Mouse (Mus musculus) mesoderm, embryonic 11.5 days (tissue): Measurements from ENCODE around the gene Hdac9.

ENCODE experiments used
- DNase-seq: peaks from one replicate; pipeline ENCODE4 v3.0.0-alpha.2; 2012; ENCODE audit warnings: low read depth, low spot score

Gene Hdac9

DNA sequence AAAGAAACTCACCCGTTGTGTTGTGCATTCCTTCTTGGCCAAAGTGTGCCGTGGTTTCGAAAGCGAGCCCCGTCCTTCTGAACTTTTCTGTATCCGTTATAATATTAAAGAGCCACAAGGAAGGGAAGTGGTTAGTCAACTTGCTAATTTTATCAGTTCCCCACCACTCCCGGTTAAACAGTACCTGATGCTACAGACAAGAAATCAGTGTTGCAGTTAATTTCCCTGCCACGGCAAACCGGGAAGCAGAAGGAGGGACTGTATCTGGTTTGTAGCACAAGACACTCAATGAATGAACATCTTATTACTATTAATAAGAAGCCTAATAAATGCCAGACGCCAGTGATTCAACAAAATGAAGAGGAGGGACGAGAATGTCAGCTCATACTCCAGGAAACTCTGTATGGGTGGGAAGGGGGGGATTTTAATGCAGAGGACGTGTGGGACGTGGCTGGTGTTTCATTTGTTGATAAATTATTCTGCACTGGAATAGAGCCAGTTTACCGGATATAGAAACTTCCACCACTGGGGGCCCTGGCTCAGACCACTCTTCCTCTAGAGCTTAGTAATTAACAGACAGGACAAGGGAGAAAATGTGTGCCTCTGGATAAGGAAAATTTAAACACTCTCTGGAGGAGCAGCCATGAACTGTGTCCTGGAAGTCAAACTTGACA, 202.5 kb downstream of the Hdac9 start:
- no peak for DNase-seq

DNA sequence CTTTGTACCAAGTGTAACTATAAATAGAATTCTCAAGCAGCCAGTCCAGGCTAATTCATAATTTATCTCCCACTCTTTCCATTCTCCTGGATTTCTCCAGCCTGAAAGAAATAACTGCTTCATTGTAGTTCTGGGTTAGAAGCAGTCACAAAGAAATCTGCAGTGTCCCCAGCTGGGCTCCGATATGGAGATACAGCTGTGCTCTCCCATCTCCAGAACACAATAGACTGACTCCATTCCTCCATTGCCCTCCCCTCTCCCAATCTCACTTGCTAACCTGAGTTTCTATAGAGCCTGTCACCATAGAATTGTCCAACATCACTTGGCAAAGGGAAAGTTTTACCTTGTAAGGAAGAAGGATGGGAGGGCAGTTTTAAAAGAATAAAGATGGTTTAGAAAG, 218.9 kb downstream of the Hdac9 start:
- DNase-seq: no peak

DNA sequence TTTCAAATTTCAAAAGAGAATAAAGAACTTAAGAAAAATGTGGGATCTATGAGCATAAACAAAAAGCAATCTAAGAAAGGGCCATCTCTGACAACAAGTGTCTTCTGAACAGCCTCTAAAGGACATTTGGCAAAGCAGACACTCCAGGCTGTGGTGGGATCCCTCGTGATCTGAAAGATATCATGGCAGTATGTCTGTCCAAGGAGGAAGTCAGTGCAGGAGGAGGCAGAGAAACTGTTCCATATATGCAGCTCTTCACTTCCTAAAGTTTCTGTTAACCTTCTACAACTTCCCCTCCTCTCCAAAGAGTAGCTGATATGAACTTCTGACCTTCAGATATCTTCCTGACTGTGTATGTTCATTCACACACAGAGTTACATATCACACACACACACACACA, 220.2 kb downstream of the Hdac9 start:
- no peak for DNase-seq

DNA sequence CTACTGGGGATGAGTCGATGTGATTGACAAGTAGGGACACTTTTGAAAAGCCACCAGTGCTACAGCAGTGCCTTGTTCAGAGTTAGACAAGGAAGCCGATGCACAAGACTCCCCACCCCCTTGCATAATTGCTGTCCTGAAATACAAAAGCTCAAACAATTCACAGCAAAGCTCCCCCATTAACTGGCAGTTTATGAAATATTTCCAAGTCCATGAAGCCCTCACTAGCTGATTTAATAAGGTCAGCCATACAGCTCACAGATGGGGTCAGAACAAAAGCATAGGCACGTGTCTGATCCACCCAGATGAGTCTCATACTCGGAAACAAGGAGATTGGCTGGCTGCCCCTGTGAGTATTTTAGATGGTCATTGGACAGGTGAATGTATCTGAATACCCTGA, 228.0 kb downstream of the Hdac9 start:
- no peak for DNase-seq

DNA sequence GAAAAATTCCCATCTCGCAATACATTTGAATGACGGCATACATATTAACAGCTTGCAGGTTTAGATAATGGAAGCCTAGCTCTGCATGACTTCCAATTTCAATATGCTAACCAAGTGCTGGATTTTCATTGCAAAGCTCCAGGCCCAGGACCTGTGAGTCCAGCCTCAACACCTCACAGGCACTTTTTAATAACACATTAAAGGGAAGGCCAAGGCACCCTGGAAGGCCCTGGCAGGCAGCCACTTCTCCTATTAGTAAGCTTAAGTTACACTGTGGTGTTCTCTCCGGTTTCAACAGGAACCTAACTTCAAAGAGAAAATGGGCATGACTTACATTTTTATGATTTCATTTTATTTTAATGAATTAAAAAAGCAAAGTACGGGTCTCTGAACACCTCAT, 233.5 kb downstream of the Hdac9 start:
- DNase-seq: no peak

DNA sequence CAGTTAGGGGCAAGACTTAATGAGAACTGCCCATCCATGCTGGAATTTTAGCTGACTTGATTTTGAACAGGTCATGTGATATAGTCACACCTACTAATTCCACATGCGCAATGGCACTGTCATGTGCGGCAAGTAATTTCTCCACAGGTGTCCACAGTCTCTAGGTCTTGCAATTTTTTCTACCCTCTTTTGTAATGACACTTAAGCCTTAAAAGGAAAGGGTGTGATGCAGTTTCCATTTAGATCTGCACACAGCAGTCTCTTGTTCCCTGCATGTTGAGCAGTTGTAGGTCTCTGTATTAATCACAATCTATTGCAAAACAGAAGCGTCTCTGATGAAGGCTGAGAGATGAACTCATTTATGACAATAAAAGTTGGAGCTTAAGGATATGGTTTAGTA, 234.2 kb downstream of the Hdac9 start:
- DNase-seq: no peak

DNA sequence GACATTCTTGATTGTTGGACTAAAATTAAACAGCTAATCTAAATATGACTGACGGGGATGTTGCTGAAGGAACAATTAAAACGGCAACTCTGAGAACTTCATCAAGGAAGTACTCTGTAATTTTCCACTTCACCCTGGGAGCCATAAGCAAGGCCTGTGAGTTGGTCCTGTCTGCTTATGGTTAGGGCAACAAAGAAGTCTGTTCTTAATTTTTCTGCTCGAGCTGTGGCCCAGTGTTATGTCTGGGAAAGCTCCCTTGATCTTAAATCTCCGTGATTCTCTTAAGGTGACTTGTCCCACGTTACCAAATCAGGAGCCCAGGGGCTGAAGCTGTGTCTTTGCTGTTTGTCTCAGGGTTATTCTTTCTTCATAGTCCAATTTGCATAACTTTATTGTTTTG, 236.3 kb downstream of the Hdac9 start:
- no peak for DNase-seq

DNA sequence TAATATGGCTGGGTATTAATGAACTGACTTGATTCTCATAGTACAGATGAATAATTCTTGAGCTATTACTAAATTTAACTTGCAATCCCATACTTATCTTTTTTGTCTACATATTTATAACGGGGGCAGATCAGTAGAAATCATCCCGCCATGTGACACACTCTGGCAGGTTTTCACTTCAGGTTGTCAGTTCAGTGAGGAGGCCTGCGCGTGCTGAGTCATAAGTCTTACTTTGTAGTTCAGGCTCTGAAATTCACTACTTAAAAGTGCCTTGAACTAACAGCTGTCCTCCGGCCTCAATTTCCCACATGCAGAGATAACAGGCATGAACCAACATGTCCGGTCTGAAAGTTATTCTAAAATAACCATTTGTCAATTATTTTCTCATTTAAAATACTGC, 239.8 kb downstream of the Hdac9 start:
- DNase-seq: no peak

DNA sequence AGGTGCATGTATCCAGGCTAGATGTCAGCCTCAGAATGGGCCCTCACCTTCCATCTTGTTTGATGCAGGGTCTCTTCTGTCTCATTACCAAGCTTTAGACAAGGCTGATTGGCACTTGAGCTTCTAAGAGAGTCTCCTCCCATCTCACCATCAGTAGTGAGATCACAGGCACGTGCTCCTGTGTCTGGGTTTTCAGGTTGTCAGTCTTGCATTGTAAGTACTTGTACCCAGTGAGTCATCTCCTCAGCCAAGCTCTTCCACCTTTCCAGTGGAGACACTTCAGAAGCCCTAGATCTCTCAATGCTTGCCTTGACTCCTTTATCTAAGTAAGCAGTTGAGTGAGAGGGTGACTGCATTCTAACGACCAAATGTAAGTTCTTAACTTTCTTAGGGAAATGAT, 242.7 kb downstream of the Hdac9 start:
- no peak for DNase-seq

DNA sequence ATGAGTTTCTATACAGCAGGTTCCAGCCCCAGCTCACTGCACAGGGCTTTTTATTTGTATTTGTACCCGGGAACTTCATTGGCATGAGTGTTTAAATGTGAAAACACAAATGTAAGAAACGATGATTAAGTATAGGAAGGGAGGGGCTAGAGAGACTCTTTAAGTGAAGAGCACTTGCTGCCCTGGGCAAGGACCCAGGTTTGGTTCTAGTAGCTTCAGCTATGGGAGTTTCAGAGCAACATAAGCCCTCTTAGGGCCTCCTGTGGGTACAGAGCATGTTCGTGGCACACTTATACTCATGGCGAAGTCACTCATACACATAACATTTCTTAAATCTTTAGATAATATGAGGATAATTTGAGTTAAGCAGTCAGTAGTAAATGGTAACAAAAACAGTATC, 243.4 kb downstream of the Hdac9 start:
- no peak for DNase-seq

DNA sequence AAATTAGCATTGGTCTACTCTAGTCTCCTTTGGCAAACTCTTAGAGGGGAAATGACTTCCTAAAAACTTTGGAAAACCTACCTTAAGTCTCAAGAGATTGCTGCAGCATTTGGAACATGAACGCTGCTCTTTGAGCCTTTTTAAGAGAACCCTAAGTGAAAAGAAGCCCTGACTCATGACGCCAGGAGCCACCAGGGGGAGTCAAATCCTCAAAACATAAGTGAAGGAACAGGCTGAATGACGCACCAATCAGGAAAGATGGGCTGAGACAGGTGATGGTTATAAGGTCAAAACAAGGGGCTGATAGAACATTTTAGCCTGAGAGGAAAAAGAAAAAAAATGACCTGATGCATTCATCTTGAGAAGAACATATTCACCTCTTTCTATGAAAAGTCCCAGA, 252.1 kb downstream of the Hdac9 start:
- peak; percentile 80 for DNase-seq

DNA sequence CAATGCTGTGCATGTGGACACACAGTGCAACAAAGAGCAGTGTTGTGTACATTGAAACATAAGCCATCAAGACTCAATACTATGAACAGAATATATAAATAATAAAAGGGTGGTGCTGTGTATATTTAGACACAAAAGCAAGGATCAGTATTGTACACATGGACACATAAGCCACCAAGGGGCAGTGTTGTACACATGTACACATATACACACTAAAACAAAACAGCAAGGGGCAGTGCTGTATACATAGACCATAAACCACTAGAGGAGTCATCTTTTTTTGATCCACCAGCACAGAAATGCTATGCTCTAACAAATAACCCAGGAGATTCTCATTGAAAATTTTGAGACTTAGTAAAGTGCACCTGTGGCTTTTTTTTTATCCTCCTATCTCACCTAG, 255.5 kb downstream of the Hdac9 start:
- DNase-seq: no peak

DNA sequence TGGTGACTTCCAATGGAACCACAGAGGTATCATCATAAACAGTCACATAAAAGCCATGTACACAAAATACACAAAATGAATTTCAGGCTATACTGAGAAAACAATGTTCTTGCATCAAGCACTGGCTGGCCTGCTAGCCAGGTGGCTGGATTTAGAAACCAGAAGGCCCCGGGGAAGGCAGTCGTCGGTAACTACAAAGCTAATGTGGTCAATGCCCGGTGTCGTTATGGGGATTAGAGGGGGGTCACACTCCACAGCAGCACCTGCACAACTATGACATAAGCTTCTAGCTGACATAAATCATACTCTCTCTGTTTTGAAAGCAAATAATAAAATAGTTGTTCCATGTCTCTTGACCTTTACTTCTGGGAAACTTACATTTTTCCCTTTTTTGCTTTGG, 256.9 kb downstream of the Hdac9 start:
- peak; percentile 46 for DNase-seq

DNA sequence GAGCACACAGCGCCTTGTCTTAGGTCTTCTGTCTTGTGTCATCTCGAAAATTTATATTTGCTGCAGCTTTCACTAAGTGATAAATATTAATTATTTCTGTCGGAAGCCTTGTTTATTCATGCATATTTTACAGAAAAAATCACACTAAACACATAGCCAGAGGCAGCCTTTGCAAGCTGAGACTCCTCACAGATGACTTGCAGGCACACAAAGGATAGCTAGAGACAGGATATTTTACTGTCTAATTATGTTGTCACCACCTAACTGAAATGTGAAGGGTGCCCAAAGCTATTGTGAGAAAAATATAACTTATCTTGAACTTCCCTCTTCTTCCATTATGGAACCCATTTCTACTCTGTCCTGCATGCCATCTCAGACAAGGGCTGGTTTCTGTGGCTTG, 258.3 kb downstream of the Hdac9 start:
- no peak for DNase-seq

DNA sequence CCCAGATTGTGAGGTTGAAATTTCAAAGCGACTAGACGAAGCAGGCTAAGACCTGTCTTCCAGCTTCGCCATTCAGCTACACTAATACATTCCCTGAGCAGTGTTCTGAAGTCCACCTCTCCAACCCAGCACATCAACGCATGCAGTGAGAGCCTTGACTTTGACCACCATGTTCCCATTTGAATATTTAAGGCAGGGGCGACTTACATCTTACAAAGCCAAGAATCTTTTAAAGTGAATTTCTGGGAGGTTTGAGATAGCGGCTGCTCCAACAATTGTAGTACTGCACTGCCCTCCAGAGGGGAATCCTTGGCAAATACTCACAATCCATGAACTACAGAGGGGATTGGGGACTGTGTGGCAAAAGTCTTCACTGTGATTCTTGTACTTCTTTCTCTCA, 258.8 kb downstream of the Hdac9 start:
- peak; percentile 54 for DNase-seq

DNA sequence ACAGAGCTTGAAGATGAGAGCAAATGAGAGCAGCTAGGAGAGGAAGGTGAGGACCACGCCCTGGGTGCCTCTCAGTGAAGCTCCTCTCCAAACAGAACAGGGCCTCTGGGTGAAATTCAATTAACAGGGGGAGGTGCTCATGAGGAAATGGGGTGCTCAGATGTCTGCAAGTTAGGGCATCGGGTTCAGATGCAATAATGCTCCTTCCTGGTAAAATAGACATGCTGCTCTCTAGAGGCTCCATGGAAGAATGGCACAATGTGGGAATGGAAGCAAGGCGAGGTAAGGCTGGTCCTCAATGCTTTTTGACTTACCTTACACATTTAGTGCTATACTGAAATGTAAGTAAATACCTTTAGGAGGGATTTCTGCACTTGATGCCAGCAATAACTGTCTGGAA, 263.3 kb downstream of the Hdac9 start:
- DNase-seq: no peak

DNA sequence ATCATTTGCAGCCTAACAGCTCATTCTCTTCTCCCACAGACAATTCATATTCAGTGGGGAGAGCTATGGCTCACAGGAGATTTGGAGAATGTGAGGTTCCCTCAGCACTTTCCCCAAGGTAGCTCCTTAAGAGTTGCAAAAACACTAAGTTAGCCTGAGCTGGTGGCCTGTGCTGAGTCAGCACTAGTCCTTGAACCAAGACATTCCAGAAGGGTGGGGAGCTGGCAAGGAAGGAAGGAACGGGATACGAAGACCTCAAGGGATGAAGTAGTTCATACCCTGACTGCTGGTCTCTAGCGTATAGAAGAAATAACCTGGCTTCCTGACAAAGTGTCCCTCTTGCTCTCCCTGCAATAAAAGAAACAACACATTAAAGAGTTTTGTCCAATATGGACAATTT, 268.1 kb downstream of the Hdac9 start:
- DNase-seq: no peak

DNA sequence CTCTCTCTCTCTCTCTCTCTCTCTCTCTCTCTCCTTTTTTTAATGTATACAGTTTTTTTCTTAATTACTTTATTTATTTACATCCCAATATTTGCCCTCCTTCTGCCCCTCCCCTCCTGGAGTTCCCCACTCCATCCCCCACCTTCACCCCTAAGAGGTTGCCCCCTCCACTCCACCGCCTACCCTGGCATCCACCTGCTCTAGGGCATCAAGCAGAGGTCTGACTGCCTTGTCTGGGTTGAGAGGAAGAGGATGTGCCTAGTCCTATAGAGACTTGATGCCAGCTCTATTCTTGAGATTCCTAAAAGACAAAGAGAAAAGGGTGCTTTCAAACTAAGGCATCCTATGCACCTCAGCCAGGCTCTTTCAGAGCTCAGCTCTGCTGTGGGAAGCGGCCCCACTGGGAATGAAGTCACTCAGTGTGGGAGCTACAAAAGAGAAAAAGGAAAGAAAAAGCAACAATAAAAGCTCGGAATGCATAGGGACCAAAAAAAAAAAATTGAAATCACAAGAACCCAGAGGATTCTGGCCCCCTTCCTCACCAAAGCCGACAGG, 275.1 kb downstream of the Hdac9 start:
- DNase-seq: no peak

DNA sequence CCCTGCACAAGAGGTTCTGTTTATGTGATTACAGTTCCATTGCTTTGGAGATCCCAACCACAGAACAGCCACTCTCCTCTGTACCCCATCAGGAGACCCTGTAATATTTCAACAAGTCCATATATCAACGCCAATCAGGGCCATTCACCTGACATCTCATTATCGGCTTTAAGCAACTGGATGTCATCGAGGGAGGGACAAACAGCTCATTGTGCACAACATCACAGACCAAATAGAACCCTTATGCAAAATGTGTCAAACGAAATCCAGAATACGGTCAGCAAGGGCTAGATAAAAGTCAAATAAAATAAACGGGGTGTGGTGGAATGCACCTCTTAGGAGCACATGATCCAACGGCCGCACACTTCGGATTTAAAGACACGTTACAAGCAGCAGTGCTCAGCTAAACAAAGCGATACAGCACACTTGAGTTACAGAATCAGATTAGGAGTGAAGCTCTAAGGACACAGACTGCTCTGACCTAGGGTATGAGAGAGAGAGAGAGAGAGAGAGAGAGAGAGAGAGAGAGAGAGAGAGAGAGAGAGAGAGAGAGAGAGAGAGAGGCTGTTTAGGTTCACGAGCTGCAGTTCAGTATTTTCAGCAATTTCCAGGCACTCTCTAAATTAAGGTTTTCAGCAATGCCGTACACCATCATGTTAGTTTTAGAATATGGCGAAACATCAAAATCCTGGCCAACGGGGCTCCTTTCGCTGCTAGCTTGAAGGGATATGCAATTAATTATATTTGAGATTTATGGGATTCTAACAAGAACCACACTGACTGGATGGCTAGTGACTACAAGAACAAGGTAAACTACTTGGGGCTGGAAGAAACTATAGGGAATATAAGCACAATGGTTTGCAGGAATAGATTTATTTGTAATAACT, 279.4 kb downstream of the Hdac9 start:
- DNase-seq: peak; percentile 39

DNA sequence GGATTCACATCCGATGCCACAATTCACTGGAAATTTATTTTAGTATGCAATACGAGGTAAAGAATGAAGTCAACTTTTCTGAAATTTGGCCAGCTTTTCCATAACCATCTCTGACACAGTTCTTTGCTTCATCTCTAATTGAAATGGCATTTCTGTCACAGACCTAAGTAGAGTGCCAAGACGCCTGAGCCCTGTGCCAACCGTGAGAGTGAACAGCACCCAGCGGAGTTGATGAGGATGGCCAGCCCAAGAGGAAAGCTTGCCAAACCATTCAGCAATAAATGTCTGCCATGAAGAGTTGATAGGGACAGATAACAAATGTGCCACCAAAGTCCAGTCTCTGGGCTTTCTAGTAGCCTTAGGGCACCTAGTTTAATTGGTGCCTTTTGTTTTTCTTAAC, 297.8 kb downstream of the Hdac9 start:
- DNase-seq: no peak

DNA sequence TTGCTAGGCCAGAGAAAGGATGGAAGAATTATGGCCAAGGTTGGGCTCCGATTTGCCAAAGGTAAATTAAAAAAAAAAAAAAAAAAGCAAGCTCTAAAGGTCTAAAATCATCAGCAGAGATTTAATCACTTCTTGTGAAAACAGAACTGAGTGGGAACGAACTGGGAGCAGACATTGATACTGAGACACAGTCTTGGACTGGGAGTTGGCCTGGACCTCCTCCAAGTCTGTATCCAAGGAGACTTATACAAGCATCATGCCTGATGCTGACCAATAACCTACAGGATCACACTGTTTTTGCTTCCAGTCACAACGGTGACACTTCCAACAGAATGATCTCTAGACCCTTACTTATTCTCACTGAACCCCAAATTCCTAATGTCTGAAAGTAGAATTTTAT, 298.6 kb downstream of the Hdac9 start:
- DNase-seq: no peak

DNA sequence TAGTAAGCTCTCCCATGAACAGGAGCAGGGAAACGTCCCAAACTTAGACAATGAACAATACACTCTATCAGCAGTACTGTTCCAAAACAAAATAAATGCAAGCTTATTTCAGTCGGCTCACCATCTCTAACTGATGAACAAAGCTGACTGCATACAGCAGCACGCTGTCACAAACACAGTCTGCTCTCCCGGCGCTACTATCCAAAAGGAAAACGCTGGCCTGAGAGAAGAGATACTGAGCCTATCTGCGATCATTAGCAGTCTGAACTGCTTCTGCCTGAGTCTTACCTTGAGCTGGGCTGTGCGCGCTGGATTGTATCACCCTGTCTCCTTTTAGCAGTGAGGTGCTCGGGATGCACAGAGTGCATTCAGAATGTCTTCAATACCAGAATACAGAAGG, 299.1 kb downstream of the Hdac9 start:
- no peak for DNase-seq

DNA sequence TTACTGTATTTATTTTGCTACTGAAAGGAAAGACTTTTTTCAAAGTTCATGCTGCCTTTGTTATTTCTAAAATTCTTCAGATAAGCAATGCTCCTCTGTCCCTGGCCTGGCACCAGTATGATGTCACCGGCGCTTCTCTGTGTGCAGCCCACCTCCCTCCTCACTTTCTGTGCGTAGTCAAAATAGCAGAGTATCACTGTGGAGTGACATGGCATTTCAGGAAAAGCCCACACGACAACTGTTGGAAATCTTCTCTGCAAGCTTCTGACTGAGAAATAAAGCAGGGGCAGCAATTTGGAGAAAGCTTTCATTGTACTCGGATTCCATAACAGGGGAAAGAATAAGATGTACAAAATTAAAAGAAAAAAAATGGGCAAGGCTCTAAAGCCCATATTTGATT, 302.1 kb downstream of the Hdac9 start:
- no peak for DNase-seq
